Mouse (Mus musculus): ENCODE data around the gene Gas7.

The Gas7 gene

GRCm38 (mm10) chr11:67496796-67497195 is 41.6 kb downstream of the Gas7 start:
- DNase-seq: no peak

DNA sequence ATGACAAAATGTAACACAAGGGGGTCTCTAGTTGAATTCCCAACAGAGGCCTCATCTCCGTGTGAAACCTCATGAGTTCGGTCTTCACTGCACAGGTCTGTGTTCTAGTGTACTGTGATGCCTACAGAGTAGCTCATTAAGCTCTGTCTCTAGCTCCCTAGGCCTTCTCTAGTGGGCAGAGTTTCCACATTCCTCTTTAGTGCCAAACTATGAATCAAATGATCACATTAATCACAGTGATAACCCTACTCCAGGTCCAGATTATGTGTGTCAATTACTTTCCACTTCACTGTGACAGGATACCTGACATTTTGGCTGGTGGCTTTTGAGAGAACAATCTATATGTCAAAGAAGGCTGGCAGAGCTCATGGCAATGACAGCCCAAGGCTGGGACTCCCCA is 44.9 kb downstream of the Gas7 start:
- DNase-seq: no peak

- DNase-seq: peak; percentile 28
Measured at GRCm38 (mm10) chr11:67501468-67502244, 46.4 kb downstream of the Gas7 start.

DNA sequence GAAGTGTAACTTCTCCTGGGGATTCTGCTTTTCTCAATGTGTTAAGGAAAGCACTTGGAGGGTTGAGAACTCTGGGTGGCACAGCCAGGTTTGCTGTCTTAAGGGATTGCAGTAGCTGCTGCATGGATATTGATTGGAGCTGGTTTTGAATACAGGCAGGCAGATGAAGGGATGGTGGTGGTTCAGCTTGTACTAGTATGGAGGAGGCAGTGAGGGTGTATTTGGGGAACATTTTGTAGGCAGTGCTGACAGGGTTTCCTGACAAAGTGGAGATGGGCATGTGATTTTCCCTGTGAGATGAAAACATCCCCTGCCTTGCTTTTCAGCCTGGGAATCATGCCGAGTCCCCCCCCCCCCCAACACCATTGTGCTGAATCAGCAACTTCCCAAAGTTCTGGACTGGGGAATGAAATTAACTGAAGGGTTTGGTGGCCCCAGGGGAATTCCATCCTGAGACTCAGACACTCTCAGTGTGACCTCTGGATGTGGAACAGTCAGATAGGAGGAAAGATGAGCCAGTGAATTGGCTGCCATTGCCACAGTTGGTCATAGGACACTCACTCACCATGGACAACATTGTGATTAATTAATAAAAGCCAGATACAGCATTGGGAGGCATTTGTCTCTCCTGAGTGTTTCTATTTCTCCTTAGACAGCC is 54.1 kb downstream of the Gas7 start:
- DNase-seq: no peak

DNA sequence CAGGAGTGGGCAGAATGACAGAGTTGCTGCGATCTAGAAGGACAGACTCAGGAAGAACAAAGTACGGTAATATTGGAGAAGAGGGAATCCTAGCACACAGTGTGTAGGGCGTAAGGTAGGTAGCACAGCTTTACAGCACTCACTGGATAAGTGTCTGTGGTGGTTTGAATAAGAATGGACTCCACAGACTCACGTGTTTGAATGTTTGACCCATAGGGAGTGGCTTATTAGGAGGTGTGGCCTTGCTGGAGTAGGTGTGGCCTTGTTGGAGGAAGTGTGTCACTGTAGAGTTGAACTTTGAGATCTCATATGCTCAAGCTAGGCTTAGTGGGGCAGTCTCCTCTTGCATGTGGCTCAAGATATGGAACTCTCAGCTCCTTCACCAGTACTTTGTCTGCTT is 55.6 kb downstream of the Gas7 start:
- DNase-seq: no peak

DNA sequence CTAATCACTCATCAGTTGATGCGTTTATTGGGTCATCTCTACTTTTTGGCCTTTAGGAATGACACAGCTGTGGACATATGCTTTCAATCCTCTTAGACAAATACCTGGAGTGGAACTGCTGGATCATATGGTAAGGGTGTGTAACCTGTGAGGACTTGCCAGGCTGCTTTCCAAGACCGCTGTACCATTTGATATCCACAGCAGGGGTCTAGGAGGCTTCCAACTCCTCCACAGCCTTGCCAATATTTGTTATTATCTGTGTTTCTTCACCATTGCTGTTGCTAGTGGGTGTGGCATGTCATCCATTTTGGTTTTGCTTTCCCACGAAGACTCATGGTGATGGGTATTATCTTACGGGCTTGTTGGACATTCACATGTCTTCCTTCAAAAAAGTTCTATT is 57.8 kb downstream of the Gas7 start:
- no peak for DNase-seq

DNA sequence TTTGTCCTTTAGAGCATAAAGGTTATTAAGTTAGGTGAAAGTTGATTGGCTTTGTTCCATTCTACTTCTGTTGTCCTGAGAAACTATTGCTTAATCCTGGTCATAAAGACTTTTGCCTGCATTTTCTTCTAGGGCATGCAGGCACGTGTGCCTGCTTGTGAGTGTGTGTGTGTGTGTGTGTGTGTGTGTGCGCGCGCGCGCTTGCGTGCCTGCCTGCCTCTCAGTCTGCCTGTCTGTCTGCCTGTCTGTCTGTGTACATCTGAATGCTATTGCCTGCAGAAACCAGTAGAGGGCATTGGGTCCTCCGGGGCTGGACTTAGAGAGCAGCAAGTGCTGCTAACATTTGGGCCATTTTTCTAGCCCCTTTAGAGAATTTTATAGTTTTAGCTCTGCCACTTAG is 59.2 kb downstream of the Gas7 start:
- no peak for DNase-seq

- no peak for DNase-seq
Measured at GRCm38 (mm10) chr11:67515020-67515911, 60.0 kb downstream of the Gas7 start.

- no peak for DNase-seq
Measured at GRCm38 (mm10) chr11:67515912-67516305, 60.7 kb downstream of the Gas7 start.

DNA sequence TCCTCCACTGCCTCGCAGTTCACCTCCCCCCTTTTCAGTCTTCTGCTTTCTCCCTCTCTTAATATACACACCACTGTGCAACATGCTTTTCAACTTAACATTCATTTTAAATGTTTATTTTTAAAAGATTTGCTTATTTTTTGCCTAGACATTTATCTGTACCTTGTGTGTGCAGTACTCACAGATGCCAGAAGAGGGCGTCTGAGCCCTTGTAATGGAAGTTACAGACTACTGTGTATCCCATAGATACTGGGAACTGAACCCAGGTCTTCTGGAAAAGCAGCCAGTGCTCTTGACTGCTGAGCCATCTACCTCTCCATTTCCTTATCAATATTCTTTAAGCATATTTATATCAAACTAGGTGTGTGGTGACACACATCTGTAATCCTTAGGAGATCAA is 62.5 kb downstream of the Gas7 start:
- no peak for DNase-seq

DNA sequence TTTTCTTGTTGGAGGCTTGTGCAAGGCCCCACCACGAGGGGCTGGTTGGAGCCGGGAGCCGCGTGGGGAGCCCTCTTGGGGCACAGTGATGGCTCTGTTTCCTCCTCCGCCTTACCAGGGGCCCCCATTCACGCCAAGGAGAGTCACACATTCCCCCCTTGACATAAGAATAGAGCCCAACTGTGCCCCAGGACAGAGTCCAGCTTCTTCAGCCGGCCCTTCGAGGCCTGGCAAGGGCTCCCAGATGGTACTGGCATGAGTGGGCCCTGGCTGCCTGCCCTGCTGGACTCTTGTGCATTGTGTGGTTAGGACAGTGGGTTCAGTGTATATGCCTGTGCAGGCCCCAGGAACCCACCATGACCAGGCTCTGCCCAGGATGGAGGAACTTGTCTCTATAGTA is 63.7 kb downstream of the Gas7 start:
- peak; percentile 60 for DNase-seq

- DNase-seq: no peak
Measured at GRCm38 (mm10) chr11:67522671-67523070, 67.4 kb downstream of the Gas7 start.

GRCm38 (mm10) chr11:67523806-67524205 is 68.6 kb downstream of the Gas7 start:
- DNase-seq: no peak

GRCm38 (mm10) chr11:67524731-67525130 is 69.5 kb downstream of the Gas7 start:
- no peak for DNase-seq

DNA sequence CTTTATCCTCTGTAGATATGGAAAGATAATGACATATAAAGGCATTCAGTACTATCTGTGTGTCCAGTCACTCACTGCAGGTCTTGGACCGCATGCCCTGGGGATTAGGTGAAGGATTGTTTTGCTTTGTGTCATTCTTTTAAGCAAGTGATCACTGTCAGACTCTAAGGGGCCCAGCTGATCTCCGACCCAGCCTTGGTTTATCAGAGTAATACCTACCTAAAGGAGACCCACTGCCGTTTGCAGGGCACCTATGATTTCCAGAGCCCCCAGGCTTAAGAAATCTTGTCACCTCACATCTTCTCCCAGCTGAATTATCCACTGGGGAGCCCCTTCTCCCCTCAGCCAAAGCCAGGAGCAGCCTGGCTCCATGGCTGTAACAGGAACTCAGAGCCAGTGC is 70.6 kb downstream of the Gas7 start:
- no peak for DNase-seq

DNA sequence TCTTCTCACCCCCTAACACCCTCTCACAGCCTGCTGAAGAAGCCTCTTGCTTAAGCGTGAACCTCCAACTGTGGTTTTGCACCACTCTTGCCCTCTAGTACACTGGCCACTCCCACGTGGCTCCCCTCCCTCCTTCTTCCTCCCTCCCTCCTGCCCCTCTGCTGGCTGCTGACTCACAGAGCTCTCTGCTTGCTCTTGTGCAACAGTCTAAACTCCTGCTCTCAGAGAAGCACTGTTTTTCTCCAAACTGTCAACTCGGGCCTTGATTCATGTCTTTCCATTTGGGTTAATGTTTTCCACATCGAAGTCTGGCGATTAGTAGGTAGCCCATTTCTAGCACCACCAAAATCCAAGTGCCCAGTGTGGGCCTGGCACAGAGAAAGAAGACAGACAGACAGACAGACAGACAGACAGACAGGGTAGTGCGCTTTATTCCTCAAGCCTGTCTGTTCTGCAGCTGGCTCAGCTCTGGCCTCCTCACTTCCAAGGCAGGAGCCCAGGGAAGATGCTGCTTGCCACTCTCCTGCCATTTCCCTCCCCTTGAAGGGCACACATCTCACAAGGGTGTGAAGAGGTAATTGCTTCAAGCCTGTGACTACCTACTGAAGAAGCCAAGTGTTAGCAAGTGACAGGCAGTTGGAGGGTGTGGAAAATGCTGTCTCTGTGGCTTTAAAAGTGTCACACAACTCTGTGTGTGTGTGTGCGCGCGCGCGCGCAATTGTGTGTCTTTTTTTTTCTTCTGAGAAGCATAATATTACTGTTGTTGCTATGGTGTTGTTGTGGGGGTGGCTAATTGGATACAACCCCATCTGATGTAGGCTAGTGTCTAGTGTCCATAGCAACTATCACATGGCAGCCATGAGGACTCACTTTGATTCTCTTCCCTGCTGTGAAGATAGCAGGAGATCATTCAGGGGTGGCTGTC is 71.6 kb downstream of the Gas7 start:
- no peak for DNase-seq

- DNase-seq: no peak
Measured at GRCm38 (mm10) chr11:67531286-67531685, 76.0 kb downstream of the Gas7 start.

- no peak for DNase-seq
Measured at GRCm38 (mm10) chr11:67531926-67532565, 76.8 kb downstream of the Gas7 start.

GRCm38 (mm10) chr11:67532728-67533127 is 77.5 kb downstream of the Gas7 start:
- no peak for DNase-seq

GRCm38 (mm10) chr11:67533151-67533550 is 77.9 kb downstream of the Gas7 start:
- DNase-seq: no peak

GRCm38 (mm10) chr11:67535703-67536102 is 80.5 kb downstream of the Gas7 start:
- DNase-seq: no peak

- DNase-seq: no peak
Measured at GRCm38 (mm10) chr11:67536413-67536812, 81.2 kb downstream of the Gas7 start.

Measured in right cerebral cortex, postnatal 4 days (tissue).